Mouse (Mus musculus) forebrain, embryonic 13.5 days (tissue): ENCODE measurements at regions not wholly inside any gene's neighbourhood (a gene's known extent, or its start where the extent isn't known, plus 50 kb on each side); places are given as distances from the start of the nearest gene placed in this dataset.
A peak's percentile ranks its signal among the peaks of the same experiment; 100 is the strongest.

ENCODE experiments used
- ATAC-seq: fragments of 200-750 bp; cut with Nextera tagmentation; 2 replicates; pipeline ENCODE4 v1.8.0; 2017
- H3K27ac ChIP-seq: fragments of 300-500 bp; sonication (generic); 2 replicates; pipeline ENCODE4 v1.5.1; 2015; ENCODE audit warnings: inconsistent platforms, mild to moderate bottlenecking, moderate library complexity
- H3K27me3 ChIP-seq: fragments of 300-500 bp; sonication (generic); 2 replicates; pipeline ENCODE4 v1.6.1; 2015; ENCODE audit warnings: mild to moderate bottlenecking, inconsistent platforms
- H3K36me3 ChIP-seq: fragments of 300-500 bp; sonication (generic); 2 replicates; pipeline ENCODE4 v1.6.1; 2015; ENCODE audit warnings: mild to moderate bottlenecking, inconsistent platforms; ENCODE audit not compliant: poor library complexity, severe bottlenecking
- H3K4me1 ChIP-seq: fragments of 300-500 bp; sonication (generic); 2 replicates; pipeline ENCODE4 v1.6.1; 2015; ENCODE audit warnings: inconsistent platforms
- H3K4me2 ChIP-seq: fragments of 300-500 bp; sonication (generic); 2 replicates; pipeline ENCODE4 v1.6.1; 2015; ENCODE audit warnings: inconsistent platforms, mild to moderate bottlenecking, moderate library complexity
- H3K4me3 ChIP-seq: fragments of 300-500 bp; sonication (generic); 2 replicates; pipeline ENCODE4 v1.5.1; 2015; ENCODE audit warnings: mild to moderate bottlenecking, inconsistent platforms
- H3K9ac ChIP-seq: fragments of 300-500 bp; sonication (generic); 2 replicates; pipeline ENCODE4 v1.6.1; 2015; ENCODE audit warnings: mild to moderate bottlenecking, inconsistent platforms
- H3K9me3 ChIP-seq: fragments of 300-500 bp; sonication (generic); replicated peaks from 2 replicates; pipeline ENCODE4 v1.6.1; 2016; ENCODE audit warnings: inconsistent platforms
- WGBS: fragments of 180-500 bp; shearing (Covaris S2); methylation state at CpG from one replicate; pipeline ENCODE4 v1.1.7; 2015; 5-methylcytosine and 5-hydroxymethylcytosine counted together

GRCm38 (mm10) chr15:67030975-67031374, 530.3 kb upstream of the Lrrc6 start:
- H3K9ac ChIP-seq = no peak overlapping the region
- no peaks in the 10 kb centered on the region for H3K9me3 ChIP-seq
- no peaks in the 10 kb centered on the region for H3K4me1 ChIP-seq
- no peak overlapping the region for H3K4me3 ChIP-seq
- no peaks in the 10 kb centered on the region for H3K27me3 ChIP-seq
- no peaks in the 10 kb centered on the region for H3K36me3 ChIP-seq
- no peak overlapping the region for H3K4me2 ChIP-seq
- 80% methylated on average over 1 of the region's 1 CpGs for WGBS
- no peak overlapping the region for H3K27ac ChIP-seq
- no peak for ATAC-seq

- no peaks in the 10 kb centered on the region for H3K36me3 ChIP-seq
- H3K27ac ChIP-seq = no peak overlapping the region
- H3K27me3 ChIP-seq = no peaks in the 10 kb centered on the region
- H3K4me1 ChIP-seq = no peaks in the 10 kb centered on the region
- no peak for ATAC-seq
- no peak overlapping the region for H3K4me2 ChIP-seq
- no peak overlapping the region for H3K4me3 ChIP-seq
- H3K9ac ChIP-seq = no peak overlapping the region
- 83% methylated on average over 1 of the region's 1 CpGs for WGBS
- no peaks in the 10 kb centered on the region for H3K9me3 ChIP-seq
Measured at GRCm38 (mm10) chr15:67028161-67028560, 527.5 kb upstream of the Lrrc6 start.

- H3K9ac ChIP-seq = no peak overlapping the region
- no peaks in the 10 kb centered on the region for H3K4me1 ChIP-seq
- H3K27me3 ChIP-seq = no peaks in the 10 kb centered on the region
- peaks cover 3% of the 10 kb centered on the region; the same call in 1 of the 2 replicates for H3K9me3 ChIP-seq
- no peaks in the 10 kb centered on the region for H3K36me3 ChIP-seq
- no peak overlapping the region for H3K4me3 ChIP-seq
- H3K4me2 ChIP-seq = no peak overlapping the region
- WGBS = 89% methylated on average over 2 of the region's 2 CpGs
- no peak overlapping the region for H3K27ac ChIP-seq
- ATAC-seq = no peak
Measured at GRCm38 (mm10) chr15:67027751-67028150, 527.0 kb upstream of the Lrrc6 start.

GRCm38 (mm10) chr15:67025746-67026145, 525.0 kb upstream of the Lrrc6 start:
- Histone ChIP-seq H3K4me1 (no peaks in the 10 kb centered on the region), H3K4me3 (no peak overlapping the region), H3K9ac (no peak overlapping the region), H3K36me3 (no peaks in the 10 kb centered on the region), H3K4me2 (no peak overlapping the region), H3K27ac (no peak overlapping the region), H3K9me3 (peaks cover 6% of the 10 kb centered on the region; the same call in 1 of the 2 replicates), H3K27me3 (no peaks in the 10 kb centered on the region)
- WGBS = 90% methylated on average over 4 of the region's 4 CpGs
- no peak for ATAC-seq

GRCm38 (mm10) chr15:67024386-67024785, 523.7 kb upstream of the Lrrc6 start:
- no peak overlapping the region for H3K9ac ChIP-seq
- no peak overlapping the region for H3K4me2 ChIP-seq
- 75% methylated on average over 2 of the region's 2 CpGs for WGBS
- no peaks in the 10 kb centered on the region for H3K27me3 ChIP-seq
- no peaks in the 10 kb centered on the region for H3K36me3 ChIP-seq
- H3K4me3 ChIP-seq = no peak overlapping the region
- no peak overlapping the region for H3K27ac ChIP-seq
- peaks cover 6% of the 10 kb centered on the region; the same call in 1 of the 2 replicates for H3K9me3 ChIP-seq
- ATAC-seq = no peak
- H3K4me1 ChIP-seq = no peaks in the 10 kb centered on the region

GRCm38 (mm10) chr15:67023081-67023480, 522.4 kb upstream of the Lrrc6 start:
- H3K36me3 ChIP-seq = no peaks in the 10 kb centered on the region
- H3K27ac ChIP-seq = no peak overlapping the region
- ATAC-seq = no peak
- H3K9ac ChIP-seq = no peak overlapping the region
- H3K4me2 ChIP-seq = no peak overlapping the region
- H3K4me3 ChIP-seq = no peak overlapping the region
- H3K27me3 ChIP-seq = no peaks in the 10 kb centered on the region
- H3K4me1 ChIP-seq = no peaks in the 10 kb centered on the region
- WGBS = 70% methylated on average over 1 of the region's 1 CpGs
- H3K9me3 ChIP-seq = peaks cover 6% of the 10 kb centered on the region; the same call in 1 of the 2 replicates

- H3K27ac ChIP-seq = no peak overlapping the region
- peaks cover 6% of the 10 kb centered on the region; the same call in 1 of the 2 replicates for H3K9me3 ChIP-seq
- ATAC-seq = no peak
- no peaks in the 10 kb centered on the region for H3K27me3 ChIP-seq
- no peaks in the 10 kb centered on the region for H3K36me3 ChIP-seq
- H3K4me3 ChIP-seq = no peak overlapping the region
- no peaks in the 10 kb centered on the region for H3K4me1 ChIP-seq
- H3K9ac ChIP-seq = no peak overlapping the region
- 92% methylated on average over 5 of the region's 5 CpGs for WGBS
- H3K4me2 ChIP-seq = no peak overlapping the region
Measured at GRCm38 (mm10) chr15:67021391-67021790, 520.7 kb upstream of the Lrrc6 start.

GRCm38 (mm10) chr15:67019891-67020290, 519.2 kb upstream of the Lrrc6 start:
- Histone ChIP-seq H3K9ac (no peak overlapping the region), H3K4me2 (no peak overlapping the region), H3K27ac (no peak overlapping the region), H3K4me1 (no peaks in the 10 kb centered on the region), H3K27me3 (no peaks in the 10 kb centered on the region), H3K4me3 (no peak overlapping the region), H3K9me3 (peaks cover 6% of the 10 kb centered on the region; the same call in 1 of the 2 replicates), H3K36me3 (no peaks in the 10 kb centered on the region)
- WGBS = 81% methylated on average over 1 of the region's 1 CpGs
- no peak for ATAC-seq

- peak; percentile 62 for ATAC-seq
- WGBS = 50% methylated on average over 6 of the region's 6 CpGs
- H3K4me1 ChIP-seq = no peaks in the 10 kb centered on the region
Measured at GRCm38 (mm10) chr15:67019194-67019661, 518.5 kb upstream of the Lrrc6 start.

More at GRCm38 (mm10) chr15:67019194-67019661, 518.5 kb upstream of the Lrrc6 start:
- H3K36me3 ChIP-seq = no peaks in the 10 kb centered on the region
- no peaks in the 10 kb centered on the region for H3K27me3 ChIP-seq
- no peak overlapping the region for H3K9ac ChIP-seq
- no peak overlapping the region for H3K4me3 ChIP-seq
- H3K9me3 ChIP-seq = peaks cover 6% of the 10 kb centered on the region; the same call in 1 of the 2 replicates
- H3K4me2 ChIP-seq = no peak overlapping the region
- H3K27ac ChIP-seq = no peak overlapping the region
